Mouse (Mus musculus): ENCODE data around the gene Pmpca. TPM values are rescaled to one million over a fixed set of nuclear protein-coding genes. Genes with fewer than 3 reads are reported as not detected.
"Not testable (repeated sequence)": the region's sequence is repeated elsewhere in the genome, so short reads cannot be mapped to it uniquely, and the experiment has no call there.

Pmpca gene
- total and polyA plus RNA-seq, 2 experiments from 2014 or later = 74.3 to 85.7 TPM

DNA sequence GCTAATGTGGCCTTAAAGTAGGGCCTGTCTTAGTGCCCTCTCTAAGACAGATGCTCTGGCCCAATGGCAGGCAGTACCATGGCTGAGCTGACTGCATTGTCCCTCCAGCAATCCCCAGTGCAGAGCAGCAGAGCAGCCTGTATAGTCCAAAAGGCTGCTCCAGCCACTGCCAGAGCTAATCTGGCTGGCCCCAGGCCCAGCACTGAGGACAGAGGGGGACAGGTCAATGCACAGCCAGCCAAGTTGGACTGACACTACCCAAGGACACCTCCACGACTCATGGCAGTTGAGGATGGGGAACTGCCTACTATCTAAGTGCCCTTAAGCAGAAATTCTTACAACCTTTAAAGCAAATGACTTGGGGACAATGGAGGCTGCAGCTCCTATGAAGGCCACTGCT, 20.6 kb upstream of the Pmpca start:
- H3K27ac ChIP-seq (ENCODE audit: low read depth, low read length) = no peak overlapping the region
- H3K9ac ChIP-seq = no peak overlapping the region
- DNase-seq (no peak), ATAC-seq (no peak)
- TF ChIP-seq CTCF (IDR thresholded peaks at IDR 0.05; ENCODE audit: low read depth) = no peak
- peaks cover 96% of the 10 kb centered on the region for H3K36me3 ChIP-seq (ENCODE audit: insufficient read depth)
- WGBS = 91% methylated on average over 1 of the region's 1 CpGs
- H3K9me3 ChIP-seq (ENCODE audit: low read length) = no peaks in the 10 kb centered on the region
- no peaks in the 10 kb centered on the region for H3K27me3 ChIP-seq (ENCODE audit: insufficient read depth, low read length)
- no peak overlapping the region for H3K4me2 ChIP-seq (ENCODE audit: low read depth)
- H3K4me1 ChIP-seq (ENCODE audit: insufficient read depth) = no peaks in the 10 kb centered on the region
- no peak overlapping the region for H3K4me3 ChIP-seq (ENCODE audit: low read depth, low read length)

DNA sequence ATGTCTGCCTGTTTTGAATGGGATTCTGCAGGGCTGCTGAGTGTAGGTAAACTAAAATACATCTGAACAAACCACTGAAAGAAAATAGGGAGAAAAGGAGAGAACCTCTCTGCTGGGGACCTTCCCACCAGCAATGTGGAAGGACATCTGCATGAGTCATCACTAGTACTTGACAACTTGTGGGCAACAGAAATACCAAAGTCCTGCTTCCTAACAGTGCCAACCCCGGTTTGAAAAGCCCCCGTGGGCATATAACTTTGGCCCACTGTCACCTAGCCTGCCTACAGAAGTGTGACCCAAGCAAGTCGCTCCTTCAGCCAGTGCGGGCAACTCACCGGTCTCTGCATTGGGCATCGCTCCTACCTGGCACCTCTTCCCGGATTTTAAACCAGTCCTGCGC, 16.7 kb upstream of the Pmpca start:
- no peak for ATAC-seq
- Histone ChIP-seq H3K27me3 (ENCODE audit: insufficient read depth, low read length) (no peaks in the 10 kb centered on the region), H3K4me2 (ENCODE audit: low read depth) (no peak overlapping the region), H3K9me3 (ENCODE audit: low read length) (no peaks in the 10 kb centered on the region), H3K36me3 (ENCODE audit: insufficient read depth) (peaks cover 98% of the 10 kb centered on the region), H3K9ac (no peak overlapping the region), H3K4me3 (ENCODE audit: low read depth, low read length) (no peak overlapping the region), H3K4me1 (ENCODE audit: insufficient read depth) (no peaks in the 10 kb centered on the region), H3K27ac (ENCODE audit: low read depth, low read length) (no peak overlapping the region)
- no peak for DNase-seq
- WGBS = 96% methylated on average over 8 of the region's 8 CpGs
- no peak for TF ChIP-seq CTCF (IDR thresholded peaks at IDR 0.05; ENCODE audit: low read depth)

DNA sequence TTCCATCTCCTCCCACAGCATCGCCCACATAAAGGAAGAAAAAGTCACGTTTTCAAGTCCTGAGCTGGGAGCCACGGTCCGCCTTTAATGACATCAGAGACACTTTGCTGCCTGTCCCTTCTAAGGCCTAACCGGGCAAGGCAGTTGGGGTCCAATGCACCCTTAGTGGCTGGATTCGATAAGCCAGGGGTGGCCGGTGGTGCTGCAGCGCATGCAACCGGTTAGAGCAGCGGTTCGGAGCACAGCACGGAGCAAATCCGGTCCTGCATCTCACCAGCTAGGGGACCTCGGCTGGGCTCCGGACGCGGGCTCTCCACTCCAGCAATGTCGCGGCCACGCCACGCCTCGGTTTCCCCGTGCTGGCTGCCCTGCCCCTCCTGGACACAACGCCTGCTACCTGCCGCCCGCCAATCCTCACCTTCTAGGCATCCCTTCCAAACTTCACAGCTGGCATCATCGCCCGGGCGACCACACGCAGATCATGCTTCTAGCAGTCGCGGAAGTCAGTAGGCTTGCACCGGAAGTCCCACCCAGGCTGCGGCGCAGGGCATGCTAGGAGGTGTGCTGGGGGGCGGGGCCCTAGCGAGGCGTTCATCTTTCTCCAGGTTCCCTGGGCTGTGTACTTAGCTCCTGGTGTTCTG, 8.9 kb upstream of the Pmpca start, which contains the start of gene Snapc4:
Snapc4 (minus strand) TSS at position 523 of the 641 bp plus-strand sequence.
- peak within 1 kb of the TSS; percentile 35; the same call in 1 of the 2 replicates for H3K27ac ChIP-seq (ENCODE audit: low read depth, low read length)
- WGBS = under 1% methylated on average over 38 of the region's 38 CpGs

DNA sequence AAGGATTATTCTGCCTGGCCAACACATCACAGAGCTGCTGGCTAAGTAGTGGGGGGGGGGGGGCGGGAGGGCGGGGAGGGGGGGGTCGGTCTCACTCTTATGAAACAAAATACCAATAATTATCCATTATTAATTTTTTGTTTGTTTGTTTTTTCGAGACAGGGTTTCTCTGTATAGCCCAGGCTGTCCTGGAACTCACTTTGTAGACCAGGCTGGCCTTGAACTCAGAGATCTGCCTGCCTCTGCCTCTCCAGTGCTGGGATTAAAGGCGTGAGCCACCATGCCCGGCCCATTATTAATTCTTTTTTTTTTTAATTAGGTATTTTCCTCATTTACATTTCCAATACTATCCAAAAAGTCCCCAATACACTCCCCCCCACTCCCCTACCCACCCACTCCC, 8.3 kb upstream of the Pmpca start:
- Histone ChIP-seq H3K4me2 (ENCODE audit: low read depth) (peak overlapping the region; percentile 72), H3K27ac (ENCODE audit: low read depth, low read length) (0 out of 2 replicates have a peak overlapping the region, but pooled peaks have one; percentile 35), H3K9ac (peak overlapping the region; percentile 57), H3K36me3 (ENCODE audit: insufficient read depth) (peaks cover 59% of the 10 kb centered on the region), H3K4me3 (ENCODE audit: low read depth, low read length) (peak overlapping the region; percentile 54)
- not testable (repeated sequence) for H3K27me3 ChIP-seq (ENCODE audit: insufficient read depth, low read length); ATAC-seq; H3K4me1 ChIP-seq (ENCODE audit: insufficient read depth); DNase-seq; H3K9me3 ChIP-seq (ENCODE audit: low read length)
- 43% methylated on average over 5 of the region's 6 CpGs for WGBS

More for the DNA sequence above, 8.9 kb upstream of the Pmpca start, which contains the start of gene Snapc4:
- Histone ChIP-seq H3K36me3 (ENCODE audit: insufficient read depth) (peaks cover 59% of the 10 kb centered on the region), H3K4me2 (ENCODE audit: low read depth) (peak within 1 kb of the TSS; percentile 72), H3K4me1 (ENCODE audit: insufficient read depth) (0 out of 2 replicates have a peak, but pooled peaks cover 5% of the 10 kb centered on the region), H3K9me3 (ENCODE audit: low read length) (no peaks in the 10 kb centered on the region), H3K27me3 (ENCODE audit: insufficient read depth, low read length) (no peaks in the 10 kb centered on the region), H3K9ac (peak within 1 kb of the TSS; percentile 57), H3K4me3 (ENCODE audit: low read depth, low read length) (peak within 1 kb of the TSS; percentile 54)
- ATAC-seq (peak; percentile 99), DNase-seq (peak; percentile 85)
- 0 out of 2 replicates have a peak, but pooled peaks have one; percentile 3 for TF ChIP-seq CTCF (IDR thresholded peaks at IDR 0.05; ENCODE audit: low read depth)

DNA sequence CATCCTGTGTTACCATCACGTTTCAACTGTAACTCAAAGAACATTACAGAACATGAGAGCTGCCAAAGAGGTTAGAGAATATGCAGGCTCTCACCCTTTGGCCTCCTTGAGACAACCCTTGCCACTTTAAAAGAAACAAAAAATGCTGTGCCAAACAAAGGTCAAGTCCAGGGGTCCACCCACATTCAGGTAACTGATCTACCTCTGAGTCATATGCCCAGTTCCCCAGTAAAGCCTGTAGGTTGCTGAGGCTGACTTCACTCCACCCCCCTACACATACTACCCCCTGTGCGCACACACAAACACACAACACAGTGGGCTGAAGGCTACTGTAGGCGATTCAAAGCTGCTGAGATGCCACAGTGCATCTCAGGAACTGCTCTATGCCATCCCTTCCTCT, 1.4 kb upstream of the Pmpca start:
- H3K9me3 ChIP-seq (ENCODE audit: low read length) = no peaks in the 10 kb centered on the region
- no peak overlapping the region for H3K9ac ChIP-seq
- H3K36me3 ChIP-seq (ENCODE audit: insufficient read depth) = peaks cover 68% of the 10 kb centered on the region
- no peak for DNase-seq
- ATAC-seq = no peak
- no peak for TF ChIP-seq CTCF (IDR thresholded peaks at IDR 0.05; ENCODE audit: low read depth)
- H3K4me2 ChIP-seq (ENCODE audit: low read depth) = peak overlapping the region; percentile 98; the same call in 1 of the 2 replicates
- H3K4me1 ChIP-seq (ENCODE audit: insufficient read depth) = peaks cover 14% of the 10 kb centered on the region; the same call in 1 of the 2 replicates
- no peak overlapping the region for H3K4me3 ChIP-seq (ENCODE audit: low read depth, low read length)
- H3K27me3 ChIP-seq (ENCODE audit: insufficient read depth, low read length) = no peaks in the 10 kb centered on the region
- no peak overlapping the region for H3K27ac ChIP-seq (ENCODE audit: low read depth, low read length)
- WGBS = 92% methylated on average over 3 of the region's 3 CpGs

DNA sequence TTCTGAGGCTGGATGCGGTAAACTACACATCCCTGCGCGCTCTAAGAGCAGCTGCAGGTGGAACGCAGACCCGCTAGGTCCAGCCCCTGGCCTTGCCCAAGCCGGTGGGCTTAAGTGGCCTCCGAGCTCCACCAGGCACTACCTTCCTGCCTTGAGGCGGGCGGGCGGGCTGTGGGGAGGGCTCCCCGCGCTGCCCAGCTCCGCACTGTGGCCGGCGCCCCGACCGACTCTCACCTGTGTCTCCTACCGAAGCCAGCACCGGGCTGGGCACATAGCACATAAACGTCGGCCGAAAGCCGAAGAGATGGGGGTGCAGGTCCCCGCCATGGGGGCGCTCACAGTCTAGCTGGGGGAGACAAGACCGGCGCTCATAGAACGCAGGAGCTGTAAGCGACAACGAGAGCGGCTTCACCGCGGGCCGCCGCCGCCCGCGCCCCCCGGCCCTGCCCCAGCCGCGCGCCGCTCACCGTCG, 421 bp upstream of the Pmpca start:
- ATAC-seq (peak; percentile 62), DNase-seq (no peak)
- Histone ChIP-seq H3K9me3 (ENCODE audit: low read length) (no peaks in the 10 kb centered on the region), H3K27me3 (ENCODE audit: insufficient read depth, low read length) (no peaks in the 10 kb centered on the region), H3K9ac (peak overlapping the region; percentile 78), H3K4me3 (ENCODE audit: low read depth, low read length) (peak overlapping the region; percentile 93), H3K4me1 (ENCODE audit: insufficient read depth) (peaks cover 14% of the 10 kb centered on the region; the same call in 1 of the 2 replicates), H3K4me2 (ENCODE audit: low read depth) (peak overlapping the region; percentile 98), H3K27ac (ENCODE audit: low read depth, low read length) (peak overlapping the region; percentile 78), H3K36me3 (ENCODE audit: insufficient read depth) (peaks cover 66% of the 10 kb centered on the region)
- no peak for TF ChIP-seq CTCF (IDR thresholded peaks at IDR 0.05; ENCODE audit: low read depth)
- 1% methylated on average over 45 of the region's 45 CpGs for WGBS

DNA sequence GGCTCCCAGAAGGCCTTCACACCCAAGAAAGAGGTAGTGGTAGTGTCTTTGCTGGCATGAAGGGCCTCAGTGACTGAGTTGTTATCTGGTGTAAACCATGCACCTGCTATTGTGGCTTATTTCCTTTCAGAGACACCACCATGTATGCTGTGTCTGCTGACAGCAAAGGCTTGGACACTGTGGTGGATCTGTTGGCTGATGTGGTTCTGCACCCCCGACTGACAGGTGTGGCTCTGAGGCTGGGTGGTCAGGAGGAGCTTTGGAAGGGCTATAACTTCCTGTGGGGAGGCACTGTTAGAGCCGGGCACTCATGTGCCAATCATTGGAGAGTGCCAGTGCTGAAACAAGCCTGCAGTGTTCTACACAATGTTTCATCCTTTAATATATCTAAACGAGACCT, 1.8 kb downstream of the Pmpca start:
- DNase-seq (no peak), ATAC-seq (no peak)
- no peak overlapping the region for H3K9ac ChIP-seq
- H3K4me2 ChIP-seq (ENCODE audit: low read depth) = no peak overlapping the region
- H3K27ac ChIP-seq (ENCODE audit: low read depth, low read length) = no peak overlapping the region
- WGBS = 83% methylated on average over 3 of the region's 3 CpGs
- no peak overlapping the region for H3K4me3 ChIP-seq (ENCODE audit: low read depth, low read length)
- H3K9me3 ChIP-seq (ENCODE audit: low read length) = no peaks in the 10 kb centered on the region
- peaks cover 14% of the 10 kb centered on the region; the same call in 1 of the 2 replicates for H3K4me1 ChIP-seq (ENCODE audit: insufficient read depth)
- peaks cover 63% of the 10 kb centered on the region for H3K36me3 ChIP-seq (ENCODE audit: insufficient read depth)
- no peak for TF ChIP-seq CTCF (IDR thresholded peaks at IDR 0.05; ENCODE audit: low read depth)
- no peaks in the 10 kb centered on the region for H3K27me3 ChIP-seq (ENCODE audit: insufficient read depth, low read length)

Data from forebrain, postnatal 0 days (tissue).